19 mouse cellular contexts compared by ENCODE assay signal in the genomic region with DNA sequence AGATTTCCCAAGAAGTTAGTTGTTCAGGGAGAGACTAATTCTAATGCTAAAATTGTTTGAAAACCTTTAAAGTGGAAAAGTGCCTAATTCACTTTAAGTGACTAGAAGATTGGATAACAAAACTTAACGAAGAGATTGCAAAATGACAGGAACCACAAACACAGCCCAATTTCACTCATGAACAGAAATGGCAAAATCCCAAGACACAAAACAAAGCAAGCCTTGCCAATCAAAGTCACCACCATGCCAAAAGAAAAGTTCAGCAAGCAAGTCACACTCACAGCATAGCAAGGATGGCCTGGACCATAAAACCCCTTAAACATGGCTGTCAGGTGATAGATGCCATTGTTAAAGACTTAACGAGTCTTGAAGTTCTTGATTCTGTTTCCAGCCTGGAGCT. TPM values are rescaled to one million over a fixed set of nuclear protein-coding genes. Genes with fewer than 3 reads are reported as not detected.
DNase-seq lines count a peak whose midpoint lies in the region; TF ChIP-seq lines count a peak whose summit lies in the region.
"Had no signal": no experiment of that assay in that cellular context is flagged by ENCODE, and none has a peak within 500 bp of the region (broad histone marks: within the 10 kb centered on the region; RNA-seq: fewer than 3 reads in every experiment).

No protein-coding gene starts in this region.

- TF ChIP-seq POLR2A in lung, adult 2 months (IDR thresholded peaks at IDR 0.05; ENCODE audit: borderline replicate concordance, extremely low read depth, low read depth, low read length): no peak
- TF ChIP-seq POLR2A in bone marrow macrophage, adult 2 months (IDR thresholded peaks at IDR 0.05; ENCODE audit: borderline replicate concordance, low read depth, low read length): no peak

- no peak overlapping the region for H3K4me3 ChIP-seq in gastrocnemius, adult 2 months
- no peak overlapping the region for H3K4me3 ChIP-seq in lung, adult 2 months (replicated peaks; ENCODE audit: extremely low read depth, low read depth, low read length)
- H3K4me3 ChIP-seq in bone marrow macrophage, adult 2 months (ENCODE audit: insufficient read depth, low read length): no peak overlapping the region
- H3K4me3 ChIP-seq: embryonic facial prominence, embryonic 13.5 days; forebrain, embryonic 15.5 days; heart, embryonic 13.5 days; hindbrain, embryonic 15.5 days had no signal

- intact Hi-C loops in gastrocnemius, adult 2 months (cut with DNase I): no loop called here
- intact Hi-C loops in gastrocnemius, postnatal 14 days (cut with DNase I; ENCODE audit: low total_unique reads): no loop called here

- no peak for DNase-seq in gastrocnemius, adult 2 months
- DNase-seq in gastrocnemius, postnatal 14 days: no peak
- DNase-seq in lung, postnatal 25 days (ENCODE audit: low spot score): peak; percentile 33
- DNase-seq in lung, adult 2 months: no peak
- DNase-seq in Muller cell, postnatal 12 days (ENCODE audit: inconsistent ontology term): peak; percentile 72
- DNase-seq in frontal cortex, postnatal 10 days (ENCODE audit: low spot score in 2 of 2): no peak
- DNase-seq in frontal cortex, adult 2 months (ENCODE audit: extremely low spot score in 1 of 2, low spot score in 1 of 2): no peak
- DNase-seq: adrenal gland, postnatal 10 days; cerebellum, adult 18-20 months; cerebellum, adult 9-11 months; cerebellum, postnatal 36 days; gastrocnemius, postnatal 36 days; heart, adult 11 months; heart, postnatal 36 days had no signal

- TF ChIP-seq CTCF in gastrocnemius, adult 2 months (IDR thresholded peaks at IDR 0.05): no peak
- no peak for TF ChIP-seq CTCF in lung, adult 2 months (IDR thresholded peaks at IDR 0.05; ENCODE audit: insufficient read depth, low read length)
- TF ChIP-seq CTCF in bone marrow macrophage, adult 2 months (IDR thresholded peaks at IDR 0.05; ENCODE audit: low read depth, low read length): no peak

- WGBS in lung, adult 2 months: 42% methylated on average over 2 of the region's 2 CpGs

- peaks cover 18% of the 10 kb centered on the region for H3K4me1 ChIP-seq in lung, adult 2 months (ENCODE audit: control insufficient read depth, insufficient read depth, low read length)
- peaks cover 60% of the 10 kb centered on the region for H3K4me1 ChIP-seq in bone marrow macrophage, adult 2 months (ENCODE audit: control insufficient read depth, insufficient read depth, low read length)
- H3K4me1 ChIP-seq: embryonic facial prominence, embryonic 13.5 days; forebrain, embryonic 15.5 days; hindbrain, embryonic 15.5 days had no signal

- peak overlapping the region; percentile 54 for H3K27ac ChIP-seq in gastrocnemius, adult 2 months
- peak overlapping the region; percentile 60; the same call in 1 of the 2 replicates for H3K27ac ChIP-seq in bone marrow macrophage, adult 2 months (ENCODE audit: insufficient read depth, low read depth, low read length)
- H3K27ac ChIP-seq: embryonic facial prominence, embryonic 13.5 days; forebrain, embryonic 15.5 days; heart, embryonic 13.5 days; hindbrain, embryonic 15.5 days had no signal

RNA-seq across cellular contexts. Expression of gene Insr, which starts 29.5 kb away (rescaled TPM):
- total RNA-seq in gastrocnemius, adult 2 months (2021): 10 to 100 TPM; 54.4 to 63.5 TPM
- 10 to 100 TPM; 40.4 to 41.4 TPM for total RNA-seq in gastrocnemius, postnatal 14 days (2021)
- polyA plus RNA-seq in lung, adult 2 months (2012; rRNA removed): 17.5 and 24.6 TPM in 2 replicates
- polyA plus RNA-seq in bone marrow macrophage, adult 2 months (2012; ENCODE audit: insufficient read depth, insufficient read length, missing spikeins): 20.8 and 24.0 TPM in 2 replicates
- 16.2 and 17.3 TPM in 2 replicates for polyA plus RNA-seq in frontal cortex, adult 2 months (2012; rRNA removed)

Comparison
In these comparisons a context has a peak if more than half of its experiments do, and no peak if none do; other contexts are left out.
1. DNase-seq: peak in lung, postnatal 25 days (single experiment) and Muller cell, postnatal 12 days (single experiment); none in gastrocnemius, adult 2 months (single experiment), gastrocnemius, postnatal 14 days (single experiment), lung, adult 2 months (single experiment), frontal cortex, postnatal 10 days (0 of 2) and frontal cortex, adult 2 months (0 of 2).